Mouse (Mus musculus) duodenum, adult 2 months (tissue): ENCODE results near the gene Pou3f1. TPM values are rescaled to one million over a fixed set of nuclear protein-coding genes. Genes with fewer than 3 reads are reported as not detected.

Experiments used
- polyA plus RNA-seq: library from polyadenylated mRNA; depleted of rRNA; stranded (reverse); fragments of >200 nt; gene quantifications from 2 replicates; pipeline ENCODE4 v1.2.3, GENCODE M21; 2012; ENCODE audit warnings: low replicate concordance; rRNA removed

Pou3f1 gene
- polyA plus RNA-seq = 0.02 TPM in 2 replicates

GRCm38 (mm10) chr4:124656518-124656853, at the start of gene Pou3f1:
Gene Pou3f1 (plus strand): TSS chr4:124656807.

GRCm38 (mm10) chr4:124610703-124611102, 45.9 kb upstream of the Pou3f1 start, which contains the start of gene 3100002H09Rik:
Gene 3100002H09Rik (minus strand): TSS chr4:124610803.

GRCm38 (mm10) chr4:124693135-124693894, 36.7 kb downstream of the Pou3f1 start, which contains the start of gene Utp11:
Gene Utp11 (minus strand): TSS chr4:124693600.

GRCm38 (mm10) chr4:124700248-124700971, 43.8 kb downstream of the Pou3f1 start, which contains the start of gene Fhl3:
Gene Fhl3 (plus strand): TSS chr4:124700701.

Other genes with a start within 250 kb of the Pou3f1 start
- gene 3100002H09Rik, start 46.0 kb upstream of the Pou3f1 start, polyA plus RNA-seq = not detected in 2 replicates
- 0.62 and 1.1 TPM in 2 replicates for gene Utp11, start 36.8 kb downstream of the Pou3f1 start, polyA plus RNA-seq
- gene Fhl3, start 43.9 kb downstream of the Pou3f1 start, polyA plus RNA-seq = 6.3 and 13.5 TPM in 2 replicates
- gene Sf3a3, start 58.0 kb downstream of the Pou3f1 start, polyA plus RNA-seq = 3.0 and 3.8 TPM in 2 replicates
- 28.4 TPM in 2 replicates for gene Inpp5b, start 85.0 kb downstream of the Pou3f1 start, polyA plus RNA-seq
- gene Mtf1, start 145.3 kb downstream of the Pou3f1 start, polyA plus RNA-seq = 4.7 and 7.8 TPM in 2 replicates
- gene Yrdc, start 193.9 kb downstream of the Pou3f1 start, polyA plus RNA-seq = 29.4 and 29.6 TPM in 2 replicates
- 24.1 and 37.4 TPM in 2 replicates for gene 1110065P20Rik, start 194.4 kb downstream of the Pou3f1 start, polyA plus RNA-seq
- 0.14 and 0.25 TPM in 2 replicates for gene Maneal, start 205.4 kb downstream of the Pou3f1 start, polyA plus RNA-seq
- not detected in 2 replicates for gene Epha10, start 224.1 kb downstream of the Pou3f1 start, polyA plus RNA-seq